Mouse (Mus musculus) CD8-positive naive resting alpha-beta T cell, adult 57 days (primary cell): ENCODE results near the gene Usp36. TPM values are rescaled to one million over a fixed set of nuclear protein-coding genes. Genes with fewer than 3 reads are reported as not detected.

Source experiments
- total RNA-seq: library from RNA; stranded (reverse); gene quantifications from one replicate; pipeline ENCODE4 v1.2.4, GENCODE M21; 2023

Usp36 gene
- total RNA-seq, result 75.9 TPM

GRCm38 (mm10) chr11:118289999-118290889 lies at the start of gene Usp36:
Usp36 (minus strand) TSS chr11:118290244.

GRCm38 (mm10) chr11:118248150-118249011 lies 41.7 kb downstream of the Usp36 start, which contains the start of gene Cyth1:
Cyth1 (minus strand) TSS chr11:118248592.

Other genes with a start within 250 kb of the Usp36 start
- 3.7 TPM for gene Dnah17, start 159.6 kb downstream of the Usp36 start, total RNA-seq
- 194 TPM for gene Cyth1, start 41.7 kb downstream of the Usp36 start, total RNA-seq
- 13.9 TPM for gene Cep295nl, start 52.3 kb upstream of the Usp36 start, total RNA-seq
- 75.7 TPM for gene Timp2, start 65.5 kb upstream of the Usp36 start, total RNA-seq
- 102 TPM for gene Lgals3bp, start 111.8 kb upstream of the Usp36 start, total RNA-seq
- gene Cant1, start 128.8 kb upstream of the Usp36 start, total RNA-seq, result 45.3 TPM
- not detected for gene C1qtnf1, start 138.0 kb upstream of the Usp36 start, total RNA-seq
- 15.1 TPM for gene Engase, start 186.6 kb upstream of the Usp36 start, total RNA-seq